In genomic region chr8:61317535-61318136, GRCm38 (mm10) we compare ENCODE assay signal across 11 mouse cellular contexts.
DNase-seq lines count a peak whose midpoint lies in the region; ATAC-seq and TF ChIP-seq lines count a peak whose summit lies in the region.
"Had no signal": no experiment of that assay in that cellular context is flagged by ENCODE, and none has a peak within 500 bp of the region (broad histone marks: within the 10 kb centered on the region; RNA-seq: fewer than 3 reads in every experiment).

No protein-coding gene starts in this region.

- H3K27me3 ChIP-seq in kidney, postnatal 0 days (ENCODE audit: insufficient read depth, low read length): no peaks in the 10 kb centered on the region
- no peaks in the 10 kb centered on the region for H3K27me3 ChIP-seq in hindbrain, embryonic 12.5 days
- no peaks in the 10 kb centered on the region for H3K27me3 ChIP-seq in midbrain, embryonic 15.5 days (replicated peaks)
- H3K27me3 ChIP-seq: lung, embryonic 15.5 days had no signal

- 0 out of 2 replicates have a peak, but pooled peaks have one; percentile 4 for ATAC-seq in frontal cortex, adult (ENCODE audit: low TSS enrichment)
- no peak for ATAC-seq in kidney, postnatal 0 days (replicated peaks; ENCODE audit: low FRiP score, low read depth)
- peak; percentile 21; the same call in 1 of the 2 replicates for ATAC-seq in hindbrain, embryonic 12.5 days (ENCODE audit: low FRiP score)
- ATAC-seq in midbrain, embryonic 15.5 days (replicated peaks): peak; percentile 74
- no peak for ATAC-seq in cerebellum, adult (ENCODE audit: insufficient number of reproducible peaks, low FRiP score, low TSS enrichment)

- no peaks in the 10 kb centered on the region for H3K36me3 ChIP-seq in kidney, postnatal 0 days (ENCODE audit: insufficient read depth, low read length)
- H3K36me3 ChIP-seq in hindbrain, embryonic 12.5 days: no peaks in the 10 kb centered on the region
- no peaks in the 10 kb centered on the region for H3K36me3 ChIP-seq in midbrain, embryonic 15.5 days (replicated peaks)
- H3K36me3 ChIP-seq: lung, embryonic 15.5 days had no signal

- no peak overlapping the region for H3K4me2 ChIP-seq in kidney, postnatal 0 days (ENCODE audit: low read length)
- no peak overlapping the region for H3K4me2 ChIP-seq in hindbrain, embryonic 12.5 days (replicated peaks)
- H3K4me2 ChIP-seq in midbrain, embryonic 15.5 days: no peak overlapping the region
- H3K4me2 ChIP-seq: lung, embryonic 15.5 days had no signal

- H3K4me3 ChIP-seq in kidney, postnatal 0 days (replicated peaks; ENCODE audit: low read depth, low read length): no peak overlapping the region
- H3K4me3 ChIP-seq in hindbrain, embryonic 12.5 days: no peak overlapping the region
- H3K4me3 ChIP-seq in midbrain, embryonic 15.5 days: no peak overlapping the region
- H3K4me3 ChIP-seq: lung, embryonic 15.5 days had no signal

- no peak for TF ChIP-seq CTCF in kidney, postnatal 0 days (IDR thresholded peaks at IDR 0.05; ENCODE audit: low read depth)

- 87% methylated on average over 6 of the region's 6 CpGs for WGBS in kidney, postnatal 0 days
- 68% methylated on average over 6 of the region's 6 CpGs for WGBS in hindbrain, embryonic 12.5 days
- 48% methylated on average over 6 of the region's 6 CpGs for WGBS in midbrain, embryonic 15.5 days

- no peak for DNase-seq in frontal cortex, postnatal 10 days (ENCODE audit: low spot score in 2 of 2)
- no peak for DNase-seq in kidney, postnatal 0 days (ENCODE audit: low spot score)
- no peak for DNase-seq in kidney, adult 18-20 months
- DNase-seq in layer of hippocampus, postnatal 36 days: no peak
- DNase-seq: cerebellum, adult 2 months; right cerebral cortex, postnatal 25 days had no signal

- H3K4me1 ChIP-seq in kidney, postnatal 0 days (replicated peaks; ENCODE audit: insufficient read depth, low read length): peaks cover 11% of the 10 kb centered on the region
- 0 out of 2 replicates have a peak, but pooled peaks cover 9% of the 10 kb centered on the region for H3K4me1 ChIP-seq in hindbrain, embryonic 12.5 days
- peaks cover 16% of the 10 kb centered on the region; the same call in 1 of the 2 replicates for H3K4me1 ChIP-seq in midbrain, embryonic 15.5 days

- no peaks in the 10 kb centered on the region for H3K9me3 ChIP-seq in kidney, postnatal 0 days (replicated peaks; ENCODE audit: low read length)
- H3K9me3 ChIP-seq in hindbrain, embryonic 12.5 days (replicated peaks): no peaks in the 10 kb centered on the region
- H3K9me3 ChIP-seq in midbrain, embryonic 15.5 days: no peaks in the 10 kb centered on the region
- H3K9me3 ChIP-seq: lung, embryonic 15.5 days had no signal

- H3K9ac ChIP-seq in kidney, postnatal 0 days (ENCODE audit: low read depth, low read length): no peak overlapping the region
- H3K9ac ChIP-seq in hindbrain, embryonic 12.5 days: no peak overlapping the region
- no peak overlapping the region for H3K9ac ChIP-seq in midbrain, embryonic 15.5 days
- H3K9ac ChIP-seq: lung, embryonic 15.5 days had no signal

- 0 out of 2 replicates have a peak overlapping the region, but pooled peaks have one; percentile 70 for H3K27ac ChIP-seq in kidney, postnatal 0 days
- peak overlapping the region; percentile 55; the same call in 1 of the 2 replicates for H3K27ac ChIP-seq in hindbrain, embryonic 12.5 days
- peak overlapping the region; percentile 62 for H3K27ac ChIP-seq in midbrain, embryonic 15.5 days
- H3K27ac ChIP-seq: lung, embryonic 15.5 days had no signal

Comparison
In these comparisons a context has a peak if more than half of its experiments do, and no peak if none do; other contexts are left out.
1. ATAC-seq: peak in frontal cortex, adult (single experiment), hindbrain, embryonic 12.5 days (single experiment) and midbrain, embryonic 15.5 days (single experiment); none in kidney, postnatal 0 days (single experiment) and cerebellum, adult (single experiment).
2. Peak in every context shown above with its lines, with median percentiles within 50 percentile points of each other: H3K27ac ChIP-seq.